Mouse (Mus musculus) fat pad, adult 2 months (tissue): Measurements from ENCODE around the gene Clec1b.
A peak's percentile ranks its signal among the peaks of the same experiment; 100 is the strongest.

Experiments used
- DNase-seq: peaks from one replicate; pipeline ENCODE4 v3.0.0-alpha.2; 2011; ENCODE audit warnings: low read depth, low spot score; ENCODE audit errors: extremely low read depth

Gene Clec1b

GRCm38 (mm10) chr6:129396997-129397396, at the start of gene Clec1b:
Clec1b (plus strand) TSS chr6:129397297.
- no peak for DNase-seq

GRCm38 (mm10) chr6:129349524-129350352, 47.4 kb upstream of the Clec1b start:
- DNase-seq = no peak

GRCm38 (mm10) chr6:129351091-129351490, 46.0 kb upstream of the Clec1b start:
- DNase-seq = no peak

- DNase-seq = no peak
Measured at GRCm38 (mm10) chr6:129355774-129356173, 41.3 kb upstream of the Clec1b start.

- no peak for DNase-seq
Measured at GRCm38 (mm10) chr6:129356430-129356829, 40.7 kb upstream of the Clec1b start.

- no peak for DNase-seq
Measured at GRCm38 (mm10) chr6:129359515-129359914, 37.6 kb upstream of the Clec1b start.

GRCm38 (mm10) chr6:129363942-129364341, 33.2 kb upstream of the Clec1b start:
- no peak for DNase-seq

- DNase-seq = peak; percentile 3
Measured at GRCm38 (mm10) chr6:129365959-129366359, 31.1 kb upstream of the Clec1b start.

GRCm38 (mm10) chr6:129369374-129370132, 27.5 kb upstream of the Clec1b start:
- no peak for DNase-seq

GRCm38 (mm10) chr6:129374937-129375471, 22.1 kb upstream of the Clec1b start:
- DNase-seq = no peak

- no peak for DNase-seq
Measured at GRCm38 (mm10) chr6:129380454-129380853, 16.6 kb upstream of the Clec1b start.

GRCm38 (mm10) chr6:129381736-129382135, 15.4 kb upstream of the Clec1b start:
- DNase-seq = no peak

- DNase-seq = no peak
Measured at GRCm38 (mm10) chr6:129383466-129383865, 13.6 kb upstream of the Clec1b start.

GRCm38 (mm10) chr6:129385000-129385399, 12.1 kb upstream of the Clec1b start:
- no peak for DNase-seq

- DNase-seq = no peak
Measured at GRCm38 (mm10) chr6:129385774-129386173, 11.3 kb upstream of the Clec1b start, which contains the start of gene Clec12b. Clec12b (minus strand) TSS chr6:129385874.

GRCm38 (mm10) chr6:129393087-129393720, 3.9 kb upstream of the Clec1b start:
- DNase-seq = no peak

- no peak for DNase-seq
Measured at GRCm38 (mm10) chr6:129393732-129394131, 3.4 kb upstream of the Clec1b start.

- DNase-seq = no peak
Measured at GRCm38 (mm10) chr6:129399945-129400344, 2.8 kb downstream of the Clec1b start.

GRCm38 (mm10) chr6:129402404-129402803, 5.3 kb downstream of the Clec1b start:
- DNase-seq = no peak

- peak; percentile 66 for DNase-seq
Measured at GRCm38 (mm10) chr6:129403391-129403790, 6.3 kb downstream of the Clec1b start.

GRCm38 (mm10) chr6:129405999-129406398, 8.9 kb downstream of the Clec1b start:
- DNase-seq = no peak
